19 mouse cellular contexts compared by ENCODE assay signal in genomic region chr1:68333714-68334113, GRCm38 (mm10).
A peak's percentile ranks its signal among the peaks of the same experiment; 100 is the strongest.
DNase-seq lines count a peak whose midpoint lies in the region; TF ChIP-seq lines count a peak whose summit lies in the region.
"Had no signal": no experiment of that assay in that cellular context is flagged by ENCODE, and none has a peak within 500 bp of the region (broad histone marks: within the 10 kb centered on the region; RNA-seq: fewer than 3 reads in every experiment).

No protein-coding gene starts in this region.

- no peak for TF ChIP-seq POLR2A in ES-Bruce4 (IDR thresholded peaks at IDR 0.05; ENCODE audit: insufficient read depth, low read length)

- H3K9me3 ChIP-seq in ES-Bruce4 (replicated peaks; ENCODE audit: control insufficient read depth, insufficient read depth, low read length, poor library complexity, severe bottlenecking): no peaks in the 10 kb centered on the region
- no peaks in the 10 kb centered on the region for H3K9me3 ChIP-seq in forebrain, embryonic 10.5 days
- H3K9me3 ChIP-seq: embryonic facial prominence, embryonic 10.5 days; embryonic facial prominence, embryonic 12.5 days; forebrain, embryonic 12.5 days; G1E had no signal

- no peaks in the 10 kb centered on the region for H3K36me3 ChIP-seq in ES-Bruce4 (ENCODE audit: control insufficient read depth, insufficient read depth, low read length, poor library complexity, severe bottlenecking)
- H3K36me3 ChIP-seq in forebrain, embryonic 10.5 days (replicated peaks): no peaks in the 10 kb centered on the region
- H3K36me3 ChIP-seq: embryonic facial prominence, embryonic 10.5 days; embryonic facial prominence, embryonic 12.5 days; forebrain, embryonic 12.5 days; G1E had no signal

- H3K27ac ChIP-seq in ES-Bruce4 (ENCODE audit: insufficient read depth, low read length): no peak overlapping the region
- H3K27ac ChIP-seq in forebrain, embryonic 10.5 days: no peak overlapping the region
- H3K27ac ChIP-seq: embryonic facial prominence, embryonic 10.5 days; embryonic facial prominence, embryonic 12.5 days; forebrain, embryonic 12.5 days had no signal

- WGBS in forebrain, embryonic 10.5 days: 34% methylated on average over 2 of the region's 2 CpGs

- H3K9ac ChIP-seq in ES-Bruce4 (ENCODE audit: low read depth, poor library complexity, severe bottlenecking): no peak overlapping the region
- H3K9ac ChIP-seq: embryonic facial prominence, embryonic 12.5 days; forebrain, embryonic 12.5 days had no signal

- DNase-seq in ES-CJ7 (ENCODE audit: low read depth, low spot score): peak; percentile 88
- DNase-seq in R1 (ENCODE audit: low read depth, low spot score): peak; percentile 81
- DNase-seq in ZHBTc4 (ENCODE audit: low read depth, low spot score): peak; percentile 67
- no peak for DNase-seq in heart, adult 8-10 months (ENCODE audit: low spot score)
- no peak for DNase-seq in adrenal gland, postnatal 36 days
- DNase-seq in forebrain, embryonic 10.5 days (ENCODE audit: extremely low spot score, low spot score): no peak
- DNase-seq: adrenal gland, adult 2 months; adrenal gland, postnatal 10 days; adrenal gland, postnatal 25 days; cerebellum, adult 11-12 months; cerebellum, adult 2 months; cerebellum, adult 9-10 months; cerebellum, postnatal 25 days had no signal

- no peaks in the 10 kb centered on the region for H3K4me1 ChIP-seq in ES-Bruce4 (ENCODE audit: control insufficient read depth, insufficient read depth, low read length)
- H3K4me1 ChIP-seq in forebrain, embryonic 10.5 days: peaks cover 6% of the 10 kb centered on the region
- H3K4me1 ChIP-seq: embryonic facial prominence, embryonic 10.5 days; embryonic facial prominence, embryonic 12.5 days; forebrain, embryonic 12.5 days had no signal

- TF ChIP-seq EP300 in ES-Bruce4 (IDR thresholded peaks at IDR 0.05; ENCODE audit: insufficient read depth, low read depth, low read length): peak; percentile 76; the same call in 1 of the 2 replicates

- no peak overlapping the region for H3K4me3 ChIP-seq in ES-Bruce4 (ENCODE audit: low read depth, low read length)
- no peak overlapping the region for H3K4me3 ChIP-seq in forebrain, embryonic 10.5 days
- H3K4me3 ChIP-seq: embryonic facial prominence, embryonic 10.5 days; embryonic facial prominence, embryonic 12.5 days; forebrain, embryonic 12.5 days had no signal

- no peak for TF ChIP-seq CTCF in ES-Bruce4 (IDR thresholded peaks at IDR 0.05; ENCODE audit: low read depth, low read length)

- H3K27me3 ChIP-seq in ES-Bruce4 (ENCODE audit: control insufficient read depth, insufficient read depth, low read length, poor library complexity, severe bottlenecking): no peaks in the 10 kb centered on the region
- no peaks in the 10 kb centered on the region for H3K27me3 ChIP-seq in forebrain, embryonic 10.5 days (ENCODE audit: poor library complexity, severe bottlenecking)
- H3K27me3 ChIP-seq: embryonic facial prominence, embryonic 12.5 days; forebrain, embryonic 12.5 days; Patski had no signal

Comparison
In these comparisons a context has a peak if more than half of its experiments do, and no peak if none do; other contexts are left out.
1. DNase-seq: peak in ES-CJ7 (single experiment), R1 (single experiment) and ZHBTc4 (single experiment); none in heart, adult 8-10 months (single experiment), adrenal gland, postnatal 36 days (0 of 2) and forebrain, embryonic 10.5 days (single experiment).